Mouse (Mus musculus): Measurements from ENCODE around the gene Acp2. TPM values are rescaled to one million over a fixed set of nuclear protein-coding genes. Genes with fewer than 3 reads are reported as not detected.

The Acp2 gene
- total and polyA plus RNA-seq, 3 experiments, result 5.3 to 19.5 (median 9.6) TPM

- ATAC-seq (ENCODE audit: extremely low read depth, insufficient number of reproducible peaks, low FRiP score, poor library complexity, severe bottlenecking) (no peak), DNase-seq (ENCODE audit: low spot score) (no peak)
- Histone ChIP-seq H3K9me3 (replicated peaks) (no peaks in the 10 kb centered on the region), H3K4me1 (ENCODE audit: insufficient read depth, low read depth, low read length) (peaks cover 14% of the 10 kb centered on the region), H3K36me3 (replicated peaks) (peaks cover 94% of the 10 kb centered on the region), H3K27me3 (ENCODE audit: insufficient read depth, low read length) (no peaks in the 10 kb centered on the region), H3K4me3 (ENCODE audit: low read depth, low read length) (no peak overlapping the region)
- TF ChIP-seq CTCF (IDR thresholded peaks at IDR 0.05; ENCODE audit: low read depth, low read length) (no peak), POLR2AphosphoS5 (IDR thresholded peaks at IDR 0.05; ENCODE audit: insufficient replicate concordance, low read depth, low read length) (no peak), TAL1 (conservative IDR thresholded peaks at IDR 0.05; ENCODE audit: low read depth, low read length) (no peak), GATA1 (IDR thresholded peaks at IDR 0.05; ENCODE audit: borderline replicate concordance, low read length) (no peak), GATA2 (IDR thresholded peaks at IDR 0.05; ENCODE audit: borderline replicate concordance, low read depth, low read length) (no peak)
These were observed 39.2 kb upstream of the Acp2 start for GRCm38 (mm10) chr2:91163532-91163931.

GRCm38 (mm10) chr2:91164991-91165390, 37.7 kb upstream of the Acp2 start:
- no peaks in the 10 kb centered on the region for H3K27me3 ChIP-seq (ENCODE audit: insufficient read depth, low read length)
- H3K9me3 ChIP-seq (replicated peaks), result no peaks in the 10 kb centered on the region
- DNase-seq (ENCODE audit: low spot score) (no peak), ATAC-seq (ENCODE audit: extremely low read depth, insufficient number of reproducible peaks, low FRiP score, poor library complexity, severe bottlenecking) (no peak)
- H3K36me3 ChIP-seq (replicated peaks), result peaks cover 93% of the 10 kb centered on the region
- TF ChIP-seq CTCF (IDR thresholded peaks at IDR 0.05; ENCODE audit: low read depth, low read length) (no peak), POLR2AphosphoS5 (IDR thresholded peaks at IDR 0.05; ENCODE audit: insufficient replicate concordance, low read depth, low read length) (no peak), GATA1 (IDR thresholded peaks at IDR 0.05; ENCODE audit: borderline replicate concordance, low read length) (no peak), TAL1 (conservative IDR thresholded peaks at IDR 0.05; ENCODE audit: low read depth, low read length) (no peak), GATA2 (IDR thresholded peaks at IDR 0.05; ENCODE audit: borderline replicate concordance, low read depth, low read length) (no peak)
- no peak overlapping the region for H3K4me3 ChIP-seq (ENCODE audit: low read depth, low read length)
- H3K4me1 ChIP-seq (ENCODE audit: insufficient read depth, low read depth, low read length), result peaks cover 14% of the 10 kb centered on the region

- peaks cover 91% of the 10 kb centered on the region for H3K36me3 ChIP-seq (replicated peaks)
- ATAC-seq (ENCODE audit: extremely low read depth, insufficient number of reproducible peaks, low FRiP score, poor library complexity, severe bottlenecking), result no peak
- no peaks in the 10 kb centered on the region for H3K27me3 ChIP-seq (ENCODE audit: insufficient read depth, low read length)
- no peak overlapping the region for H3K4me3 ChIP-seq (ENCODE audit: low read depth, low read length)
- no peak for DNase-seq (ENCODE audit: low spot score)
- H3K4me1 ChIP-seq (ENCODE audit: insufficient read depth, low read depth, low read length), result peaks cover 11% of the 10 kb centered on the region
- TF ChIP-seq POLR2AphosphoS5 (IDR thresholded peaks at IDR 0.05; ENCODE audit: insufficient replicate concordance, low read depth, low read length), result no peak
- no peak for TF ChIP-seq GATA2 (IDR thresholded peaks at IDR 0.05; ENCODE audit: borderline replicate concordance, low read depth, low read length)
- TF ChIP-seq CTCF (IDR thresholded peaks at IDR 0.05; ENCODE audit: low read depth, low read length), result no peak
- H3K9me3 ChIP-seq (replicated peaks), result no peaks in the 10 kb centered on the region
These were observed 35.1 kb upstream of the Acp2 start for GRCm38 (mm10) chr2:91167629-91168028.

- H3K4me1 ChIP-seq (ENCODE audit: insufficient read depth, low read depth, low read length), result no peaks in the 10 kb centered on the region
- TF ChIP-seq GATA1 (IDR thresholded peaks at IDR 0.05; ENCODE audit: borderline replicate concordance, low read length) (no peak), CTCF (IDR thresholded peaks at IDR 0.05; ENCODE audit: low read depth, low read length) (no peak), GATA2 (IDR thresholded peaks at IDR 0.05; ENCODE audit: borderline replicate concordance, low read depth, low read length) (no peak), POLR2AphosphoS5 (IDR thresholded peaks at IDR 0.05; ENCODE audit: insufficient replicate concordance, low read depth, low read length) (no peak), TAL1 (conservative IDR thresholded peaks at IDR 0.05; ENCODE audit: low read depth, low read length) (no peak)
- no peaks in the 10 kb centered on the region for H3K9me3 ChIP-seq (replicated peaks)
- no peak overlapping the region for H3K4me3 ChIP-seq (ENCODE audit: low read depth, low read length)
- no peaks in the 10 kb centered on the region for H3K27me3 ChIP-seq (ENCODE audit: insufficient read depth, low read length)
- ATAC-seq (ENCODE audit: extremely low read depth, insufficient number of reproducible peaks, low FRiP score, poor library complexity, severe bottlenecking), result no peak
- DNase-seq (ENCODE audit: low spot score), result no peak
- H3K36me3 ChIP-seq (replicated peaks), result peaks cover 87% of the 10 kb centered on the region
These were observed 32.9 kb upstream of the Acp2 start for GRCm38 (mm10) chr2:91169587-91170322.

- ATAC-seq (ENCODE audit: extremely low read depth, insufficient number of reproducible peaks, low FRiP score, poor library complexity, severe bottlenecking), result no peak
- Histone ChIP-seq H3K9me3 (replicated peaks) (no peaks in the 10 kb centered on the region), H3K36me3 (replicated peaks) (peaks cover 76% of the 10 kb centered on the region)
These were observed 27.2 kb upstream of the Acp2 start for GRCm38 (mm10) chr2:91175490-91175889.

GRCm38 (mm10) chr2:91176234-91176633, 26.5 kb upstream of the Acp2 start:
- TF ChIP-seq TAL1 (conservative IDR thresholded peaks at IDR 0.05; ENCODE audit: low read depth, low read length), result no peak
- TF ChIP-seq GATA2 (IDR thresholded peaks at IDR 0.05; ENCODE audit: borderline replicate concordance, low read depth, low read length), result no peak
- no peak for TF ChIP-seq CTCF (IDR thresholded peaks at IDR 0.05; ENCODE audit: low read depth, low read length)
- no peak for TF ChIP-seq GATA1 (IDR thresholded peaks at IDR 0.05; ENCODE audit: borderline replicate concordance, low read length)
- no peak for TF ChIP-seq POLR2AphosphoS5 (IDR thresholded peaks at IDR 0.05; ENCODE audit: insufficient replicate concordance, low read depth, low read length)
- Histone ChIP-seq H3K9me3 (replicated peaks) (no peaks in the 10 kb centered on the region), H3K36me3 (replicated peaks) (peaks cover 72% of the 10 kb centered on the region), H3K4me1 (ENCODE audit: insufficient read depth, low read depth, low read length) (peaks cover 8% of the 10 kb centered on the region; the same call in 1 of the 2 replicates), H3K4me3 (ENCODE audit: low read depth, low read length) (no peak overlapping the region), H3K27me3 (ENCODE audit: insufficient read depth, low read length) (no peaks in the 10 kb centered on the region)
- ATAC-seq (ENCODE audit: extremely low read depth, insufficient number of reproducible peaks, low FRiP score, poor library complexity, severe bottlenecking) (no peak), DNase-seq (ENCODE audit: low spot score) (no peak)

More at GRCm38 (mm10) chr2:91175490-91175889, 27.2 kb upstream of the Acp2 start:
- Histone ChIP-seq H3K4me1 (ENCODE audit: insufficient read depth, low read depth, low read length) (peaks cover 1% of the 10 kb centered on the region; the same call in 1 of the 2 replicates), H3K27me3 (ENCODE audit: insufficient read depth, low read length) (no peaks in the 10 kb centered on the region), H3K4me3 (ENCODE audit: low read depth, low read length) (no peak overlapping the region)
- TF ChIP-seq GATA2 (IDR thresholded peaks at IDR 0.05; ENCODE audit: borderline replicate concordance, low read depth, low read length) (no peak), GATA1 (IDR thresholded peaks at IDR 0.05; ENCODE audit: borderline replicate concordance, low read length) (no peak), POLR2AphosphoS5 (IDR thresholded peaks at IDR 0.05; ENCODE audit: insufficient replicate concordance, low read depth, low read length) (no peak), CTCF (IDR thresholded peaks at IDR 0.05; ENCODE audit: low read depth, low read length) (no peak), TAL1 (conservative IDR thresholded peaks at IDR 0.05; ENCODE audit: low read depth, low read length) (no peak)
- no peak for DNase-seq (ENCODE audit: low spot score)
